Mouse (Mus musculus): ENCODE data around the gene Hpca. TPM values are rescaled to one million over a fixed set of nuclear protein-coding genes. Genes with fewer than 3 reads are reported as not detected.

Hpca gene
- 4.0 and 4.5 TPM in 2 replicates for polyA plus RNA-seq (2015; fragmentation: Nextera tagmentation; extraction: Ambion mirVana)

DNA sequence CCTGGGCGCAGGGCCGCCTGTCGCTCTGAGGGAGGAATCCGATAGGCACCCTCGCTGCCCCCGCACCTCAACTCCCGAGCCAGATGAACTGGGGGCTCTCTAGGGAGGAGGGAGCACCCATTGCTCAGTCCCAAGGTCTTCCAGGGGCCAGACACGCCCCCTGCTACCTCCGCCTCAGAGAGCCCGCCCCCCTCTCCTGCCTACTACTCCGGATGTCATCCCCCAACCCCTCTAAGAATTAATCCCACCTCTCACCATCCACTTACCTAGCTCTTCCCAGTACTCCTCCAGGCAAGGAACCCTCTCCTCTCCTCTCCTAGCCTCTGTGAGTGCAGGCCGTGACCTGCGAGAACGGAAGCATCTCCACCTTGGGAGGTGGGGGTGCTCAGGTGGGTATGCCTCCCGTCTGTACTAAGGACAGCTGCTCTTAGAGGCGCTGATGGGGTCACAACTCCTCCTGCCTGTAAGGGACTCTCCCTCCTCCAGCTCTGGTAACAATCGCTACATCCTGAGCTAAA, at the start of gene Hpca:
TSS of gene Hpca (minus strand) at position 468 of the 518 bp plus-strand sequence.
- 1% methylated on average over 17 of the region's 17 CpGs for WGBS
- no peaks in the 10 kb centered on the region for H3K9me3 ChIP-seq (ENCODE audit: control insufficient read depth, low read length)
- H3K9ac ChIP-seq (ENCODE audit: low read depth, low read length), result peak within 1 kb of the TSS; percentile 7; the same call in 1 of the 2 replicates
- peak within 1 kb of the TSS; percentile 91 for H3K4me2 ChIP-seq (ENCODE audit: low read depth, low read length)
- H3K4me1 ChIP-seq (ENCODE audit: control insufficient read depth, insufficient read depth, low read length), result peaks cover 17% of the 10 kb centered on the region
- ATAC-seq, result 0 out of 2 replicates have a peak, but pooled peaks have one; percentile 16
- peaks cover 26% of the 10 kb centered on the region for H3K27me3 ChIP-seq (replicated peaks; ENCODE audit: control insufficient read depth, insufficient read depth, low read length)
- H3K36me3 ChIP-seq (ENCODE audit: control insufficient read depth, insufficient read depth, low read length), result no peaks in the 10 kb centered on the region
- peak within 1 kb of the TSS; percentile 52 for H3K4me3 ChIP-seq (ENCODE audit: low read length)
- H3K27ac ChIP-seq (ENCODE audit: low read length), result no peak within 1 kb of the TSS

DNA sequence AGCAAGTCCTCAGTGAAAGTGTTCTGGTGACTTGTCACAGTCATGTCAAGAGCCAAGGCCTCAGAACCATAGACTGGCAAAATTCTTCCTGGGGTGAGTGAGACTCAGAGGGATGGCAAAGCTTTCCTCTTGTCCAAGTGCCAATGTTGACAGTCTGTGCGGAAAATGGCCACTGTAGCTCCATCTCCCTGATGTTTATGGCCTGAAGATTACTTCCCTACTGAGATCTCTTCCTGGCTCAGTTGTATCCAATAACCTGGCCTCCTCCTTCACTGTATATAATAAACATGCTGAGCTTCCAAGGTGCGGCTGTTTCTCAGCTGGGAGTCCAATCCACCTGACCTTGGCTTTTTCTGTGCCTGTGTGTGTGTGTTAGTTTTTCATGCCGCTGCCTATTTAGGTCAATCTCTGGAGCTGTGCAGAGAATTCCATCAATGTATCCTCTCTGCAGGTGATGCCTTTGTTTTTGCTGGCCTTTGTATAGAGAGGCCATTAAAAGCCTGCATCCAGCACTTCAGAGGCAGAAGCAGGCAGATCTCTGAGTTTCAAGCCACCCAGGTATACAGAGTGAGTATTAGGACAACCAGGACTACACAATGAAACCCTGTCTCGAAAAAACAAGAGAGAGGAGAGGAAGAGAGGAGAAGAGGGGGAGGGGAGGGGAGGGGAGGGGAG, 39.9 kb upstream of the Hpca start:
- 0 out of 2 replicates have a peak, but pooled peaks cover 4% of the 10 kb centered on the region for H3K4me1 ChIP-seq (ENCODE audit: control insufficient read depth, insufficient read depth, low read length)
- H3K36me3 ChIP-seq (ENCODE audit: control insufficient read depth, insufficient read depth, low read length), result peaks cover 3% of the 10 kb centered on the region; the same call in 1 of the 2 replicates
- ATAC-seq, result no peak
- 81% methylated on average over 4 of the region's 4 CpGs for WGBS
- H3K27ac ChIP-seq (ENCODE audit: low read length), result no peak overlapping the region
- no peaks in the 10 kb centered on the region for H3K27me3 ChIP-seq (replicated peaks; ENCODE audit: control insufficient read depth, insufficient read depth, low read length)
- no peak overlapping the region for H3K4me2 ChIP-seq (ENCODE audit: low read depth, low read length)
- H3K4me3 ChIP-seq (ENCODE audit: low read length), result no peak overlapping the region
- no peak overlapping the region for H3K9ac ChIP-seq (ENCODE audit: low read depth, low read length)
- H3K9me3 ChIP-seq (ENCODE audit: control insufficient read depth, low read length), result no peaks in the 10 kb centered on the region

DNA sequence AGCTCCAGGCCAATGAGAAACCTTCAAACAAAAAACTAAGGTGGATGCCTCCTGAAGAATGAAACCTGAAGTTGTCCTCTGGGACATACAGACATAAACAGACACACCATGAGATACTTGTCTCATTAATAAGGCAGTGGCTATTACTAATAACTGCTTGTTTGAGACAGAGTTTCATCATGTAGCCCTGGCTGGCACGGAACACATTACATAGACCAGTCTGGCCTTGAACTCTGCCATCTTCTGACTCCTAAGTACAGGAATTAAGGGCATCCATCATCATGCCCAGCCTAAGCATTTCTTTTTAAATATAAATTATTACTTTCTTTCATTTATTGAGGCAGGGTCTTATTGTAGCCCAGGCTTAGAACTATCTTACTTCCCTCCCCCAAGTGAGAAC, 39.2 kb upstream of the Hpca start:
- Histone ChIP-seq H3K9ac (ENCODE audit: low read depth, low read length) (no peak overlapping the region), H3K4me1 (ENCODE audit: control insufficient read depth, insufficient read depth, low read length) (0 out of 2 replicates have a peak, but pooled peaks cover 4% of the 10 kb centered on the region), H3K27ac (ENCODE audit: low read length) (no peak overlapping the region), H3K9me3 (ENCODE audit: control insufficient read depth, low read length) (no peaks in the 10 kb centered on the region), H3K36me3 (ENCODE audit: control insufficient read depth, insufficient read depth, low read length) (peaks cover 3% of the 10 kb centered on the region; the same call in 1 of the 2 replicates), H3K27me3 (replicated peaks; ENCODE audit: control insufficient read depth, insufficient read depth, low read length) (no peaks in the 10 kb centered on the region), H3K4me3 (ENCODE audit: low read length) (no peak overlapping the region), H3K4me2 (ENCODE audit: low read depth, low read length) (no peak overlapping the region)
- no peak for ATAC-seq
- whole genome bisulfite sequencing, result 89% methylated on average over 1 of the region's 1 CpGs

DNA sequence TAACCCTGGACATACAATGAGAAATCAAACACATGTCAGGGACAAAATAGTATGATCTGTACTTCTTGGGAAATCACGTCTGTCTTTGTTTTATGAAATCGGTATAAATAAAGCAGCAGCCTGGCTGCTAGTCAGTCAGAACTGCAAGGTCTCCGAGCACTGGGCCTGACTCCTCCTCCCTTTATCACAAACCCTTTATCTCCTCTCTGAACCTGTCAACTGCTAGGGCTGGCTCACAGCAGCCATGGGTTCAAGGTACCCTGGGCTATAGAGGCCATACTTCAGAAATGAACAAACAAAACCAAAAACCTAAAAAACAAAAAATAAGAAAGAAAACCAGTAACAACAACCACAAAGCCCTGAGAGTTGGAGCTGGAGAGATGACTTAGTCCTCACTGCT, 36.7 kb upstream of the Hpca start:
- no peak overlapping the region for H3K27ac ChIP-seq (ENCODE audit: low read length)
- peak; percentile 86 for ATAC-seq
- no peak overlapping the region for H3K9ac ChIP-seq (ENCODE audit: low read depth, low read length)
- H3K9me3 ChIP-seq (ENCODE audit: control insufficient read depth, low read length), result no peaks in the 10 kb centered on the region
- no peaks in the 10 kb centered on the region for H3K36me3 ChIP-seq (ENCODE audit: control insufficient read depth, insufficient read depth, low read length)
- H3K4me3 ChIP-seq (ENCODE audit: low read length), result no peak overlapping the region
- 37% methylated on average over 3 of the region's 3 CpGs for WGBS
- no peaks in the 10 kb centered on the region for H3K27me3 ChIP-seq (replicated peaks; ENCODE audit: control insufficient read depth, insufficient read depth, low read length)
- H3K4me2 ChIP-seq (ENCODE audit: low read depth, low read length), result no peak overlapping the region
- H3K4me1 ChIP-seq (ENCODE audit: control insufficient read depth, insufficient read depth, low read length), result 0 out of 2 replicates have a peak, but pooled peaks cover 4% of the 10 kb centered on the region

DNA sequence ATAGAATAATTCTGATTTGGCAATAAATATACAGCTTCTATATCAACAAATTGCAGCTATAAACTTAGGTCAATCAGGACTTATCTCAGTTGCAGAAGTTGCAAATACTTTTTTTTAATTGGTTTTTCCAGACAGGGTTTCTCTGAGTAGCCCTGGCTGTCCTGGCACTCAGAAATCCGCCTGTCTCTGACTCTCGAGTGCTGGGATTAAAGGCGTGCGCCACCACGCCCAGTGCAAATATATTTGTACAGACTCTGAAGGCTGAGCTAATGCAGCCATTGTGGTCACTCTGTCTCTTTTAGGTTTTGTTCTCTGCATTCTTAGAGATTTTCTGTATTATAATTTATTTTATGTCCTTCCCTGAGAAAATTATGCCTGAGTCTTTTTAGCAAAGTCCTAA, 35.7 kb upstream of the Hpca start:
- Histone ChIP-seq H3K27me3 (replicated peaks; ENCODE audit: control insufficient read depth, insufficient read depth, low read length) (no peaks in the 10 kb centered on the region), H3K4me3 (ENCODE audit: low read length) (no peak overlapping the region), H3K27ac (ENCODE audit: low read length) (0 out of 2 replicates have a peak overlapping the region, but pooled peaks have one; percentile 26), H3K36me3 (ENCODE audit: control insufficient read depth, insufficient read depth, low read length) (no peaks in the 10 kb centered on the region), H3K4me1 (ENCODE audit: control insufficient read depth, insufficient read depth, low read length) (0 out of 2 replicates have a peak, but pooled peaks cover 4% of the 10 kb centered on the region), H3K4me2 (ENCODE audit: low read depth, low read length) (no peak overlapping the region), H3K9me3 (ENCODE audit: control insufficient read depth, low read length) (no peaks in the 10 kb centered on the region), H3K9ac (ENCODE audit: low read depth, low read length) (no peak overlapping the region)
- ATAC-seq, result no peak
- WGBS, result 62% methylated on average over 5 of the region's 5 CpGs

DNA sequence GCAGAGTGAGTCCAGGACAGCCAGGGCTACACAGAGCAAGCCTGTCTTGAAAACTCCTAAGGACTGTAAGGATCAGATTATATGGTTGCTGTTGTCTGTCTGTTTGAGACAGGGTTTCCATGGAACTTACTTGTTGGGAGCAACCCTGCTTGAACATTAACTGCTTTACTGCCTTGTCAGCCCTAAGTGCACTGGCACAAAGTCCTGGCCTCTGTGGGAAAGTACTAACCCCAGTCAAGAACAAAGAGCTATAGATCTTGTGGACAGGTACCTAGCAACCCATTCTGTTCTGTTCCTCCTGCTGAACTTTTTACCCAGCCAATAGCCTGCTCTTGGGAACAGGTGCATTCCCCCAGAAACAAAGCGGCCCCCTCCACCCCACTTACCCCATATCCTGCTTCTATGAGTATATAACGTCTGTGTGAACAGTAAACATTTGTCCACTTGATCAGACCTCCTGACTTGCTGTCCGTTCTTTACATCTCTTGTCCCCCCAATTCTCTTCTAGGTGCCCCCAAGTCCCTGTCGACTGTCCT, 29.5 kb upstream of the Hpca start:
- H3K36me3 ChIP-seq (ENCODE audit: control insufficient read depth, insufficient read depth, low read length), result 0 out of 2 replicates have a peak, but pooled peaks cover 3% of the 10 kb centered on the region
- WGBS, result 61% methylated on average over 4 of the region's 4 CpGs
- no peaks in the 10 kb centered on the region for H3K9me3 ChIP-seq (ENCODE audit: control insufficient read depth, low read length)
- H3K9ac ChIP-seq (ENCODE audit: low read depth, low read length), result no peak overlapping the region
- H3K4me2 ChIP-seq (ENCODE audit: low read depth, low read length), result no peak overlapping the region
- ATAC-seq, result peak; percentile 95
- H3K4me3 ChIP-seq (ENCODE audit: low read length), result no peak overlapping the region
- peak overlapping the region; percentile 87 for H3K27ac ChIP-seq (ENCODE audit: low read length)
- H3K27me3 ChIP-seq (replicated peaks; ENCODE audit: control insufficient read depth, insufficient read depth, low read length), result no peaks in the 10 kb centered on the region
- peaks cover 6% of the 10 kb centered on the region; the same call in 1 of the 2 replicates for H3K4me1 ChIP-seq (ENCODE audit: control insufficient read depth, insufficient read depth, low read length)

DNA sequence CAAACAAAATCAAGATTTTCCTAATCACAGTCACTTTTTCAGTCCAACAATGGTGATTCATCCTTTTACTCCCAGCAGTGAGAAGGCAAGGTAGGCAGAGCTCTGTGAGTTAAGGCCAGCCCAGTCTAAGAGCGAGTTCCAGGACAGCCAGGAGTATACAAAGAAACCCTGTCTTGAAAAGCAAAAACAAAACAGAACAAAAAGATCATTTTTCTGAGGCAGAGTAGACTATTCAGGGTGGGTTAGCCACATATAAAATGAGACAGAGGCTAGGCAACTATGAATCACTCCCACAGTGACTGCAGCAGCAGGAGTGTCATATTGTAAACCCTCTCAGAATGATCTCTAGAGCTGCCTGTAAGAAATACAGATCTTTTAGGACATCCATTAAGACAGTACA, 27.5 kb upstream of the Hpca start:
- no peak overlapping the region for H3K9ac ChIP-seq (ENCODE audit: low read depth, low read length)
- H3K27me3 ChIP-seq (replicated peaks; ENCODE audit: control insufficient read depth, insufficient read depth, low read length), result no peaks in the 10 kb centered on the region
- no peak overlapping the region for H3K4me3 ChIP-seq (ENCODE audit: low read length)
- H3K27ac ChIP-seq (ENCODE audit: low read length), result no peak overlapping the region
- no peaks in the 10 kb centered on the region for H3K9me3 ChIP-seq (ENCODE audit: control insufficient read depth, low read length)
- H3K4me2 ChIP-seq (ENCODE audit: low read depth, low read length), result no peak overlapping the region
- H3K4me1 ChIP-seq (ENCODE audit: control insufficient read depth, insufficient read depth, low read length), result peaks cover 6% of the 10 kb centered on the region; the same call in 1 of the 2 replicates
- no peak for ATAC-seq
- H3K36me3 ChIP-seq (ENCODE audit: control insufficient read depth, insufficient read depth, low read length), result 0 out of 2 replicates have a peak, but pooled peaks cover 3% of the 10 kb centered on the region
- 74% methylated on average over 1 of the region's 1 CpGs for WGBS

DNA sequence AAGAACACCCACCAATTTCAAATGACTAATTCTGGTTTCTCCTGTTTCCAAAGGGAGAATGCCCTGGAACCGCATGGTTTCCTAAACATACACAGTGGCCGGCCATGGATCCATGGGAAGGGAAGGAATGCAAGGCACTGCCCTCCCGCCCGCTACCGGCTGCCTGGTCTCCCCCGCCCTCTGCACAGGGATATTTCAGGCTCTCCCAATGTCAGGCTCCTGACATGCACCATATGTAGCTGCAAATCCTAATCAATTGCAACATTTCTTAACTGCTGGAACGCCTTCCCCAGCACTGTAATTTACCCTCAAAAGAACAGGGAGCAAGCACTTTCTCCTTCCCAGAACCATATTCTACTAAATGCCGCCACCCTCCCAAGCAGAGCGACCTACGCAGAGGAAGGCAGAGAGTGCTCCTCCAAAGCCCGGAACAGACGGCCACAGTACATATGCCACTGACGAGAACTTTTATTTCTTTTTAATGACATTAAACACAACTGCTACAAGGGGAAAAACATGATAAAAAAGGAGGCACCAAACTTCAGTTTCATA, 25.8 kb upstream of the Hpca start:
- Histone ChIP-seq H3K9ac (ENCODE audit: low read depth, low read length) (no peak overlapping the region), H3K36me3 (ENCODE audit: control insufficient read depth, insufficient read depth, low read length) (0 out of 2 replicates have a peak, but pooled peaks cover 3% of the 10 kb centered on the region), H3K27me3 (replicated peaks; ENCODE audit: control insufficient read depth, insufficient read depth, low read length) (no peaks in the 10 kb centered on the region), H3K4me2 (ENCODE audit: low read depth, low read length) (no peak overlapping the region), H3K27ac (ENCODE audit: low read length) (no peak overlapping the region), H3K9me3 (ENCODE audit: control insufficient read depth, low read length) (no peaks in the 10 kb centered on the region), H3K4me3 (ENCODE audit: low read length) (no peak overlapping the region), H3K4me1 (ENCODE audit: control insufficient read depth, insufficient read depth, low read length) (peaks cover 6% of the 10 kb centered on the region; the same call in 1 of the 2 replicates)
- 77% methylated on average over 13 of the region's 13 CpGs for WGBS
- no peak for ATAC-seq

DNA sequence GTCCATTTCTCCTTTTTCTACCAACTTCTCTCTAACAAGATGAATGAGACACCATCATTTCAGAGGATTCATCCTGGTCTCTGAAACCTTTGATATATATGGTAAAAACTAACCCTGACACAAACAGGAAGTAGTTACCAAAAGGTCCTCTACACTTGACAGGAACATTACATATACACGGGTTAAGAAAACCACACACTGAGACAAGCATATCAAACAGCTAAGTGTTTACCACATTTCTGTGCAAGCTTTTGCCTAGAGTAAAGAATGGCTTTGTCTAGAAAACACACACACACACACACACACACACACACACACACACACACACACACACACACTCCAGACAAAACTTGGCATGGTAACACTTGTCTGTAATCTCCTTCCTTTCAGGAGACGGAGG, 24.6 kb upstream of the Hpca start:
- 54% methylated on average over 2 of the region's 2 CpGs for WGBS
- ATAC-seq, result no peak
- H3K4me3 ChIP-seq (ENCODE audit: low read length), result no peak overlapping the region
- no peaks in the 10 kb centered on the region for H3K27me3 ChIP-seq (replicated peaks; ENCODE audit: control insufficient read depth, insufficient read depth, low read length)
- peaks cover 7% of the 10 kb centered on the region for H3K4me1 ChIP-seq (ENCODE audit: control insufficient read depth, insufficient read depth, low read length)
- H3K9ac ChIP-seq (ENCODE audit: low read depth, low read length), result no peak overlapping the region
- H3K9me3 ChIP-seq (ENCODE audit: control insufficient read depth, low read length), result no peaks in the 10 kb centered on the region
- H3K4me2 ChIP-seq (ENCODE audit: low read depth, low read length), result no peak overlapping the region
- 0 out of 2 replicates have a peak, but pooled peaks cover under 1% of the 10 kb centered on the region for H3K36me3 ChIP-seq (ENCODE audit: control insufficient read depth, insufficient read depth, low read length)
- no peak overlapping the region for H3K27ac ChIP-seq (ENCODE audit: low read length)

Data from intestine, embryonic 16.5 days (tissue).